Mouse (Mus musculus): ENCODE measurements at regions not wholly inside any gene's neighbourhood (a gene's known extent, or its start where the extent isn't known, plus 50 kb on each side); places are given as distances from the start of the nearest gene placed in this dataset.

DNA sequence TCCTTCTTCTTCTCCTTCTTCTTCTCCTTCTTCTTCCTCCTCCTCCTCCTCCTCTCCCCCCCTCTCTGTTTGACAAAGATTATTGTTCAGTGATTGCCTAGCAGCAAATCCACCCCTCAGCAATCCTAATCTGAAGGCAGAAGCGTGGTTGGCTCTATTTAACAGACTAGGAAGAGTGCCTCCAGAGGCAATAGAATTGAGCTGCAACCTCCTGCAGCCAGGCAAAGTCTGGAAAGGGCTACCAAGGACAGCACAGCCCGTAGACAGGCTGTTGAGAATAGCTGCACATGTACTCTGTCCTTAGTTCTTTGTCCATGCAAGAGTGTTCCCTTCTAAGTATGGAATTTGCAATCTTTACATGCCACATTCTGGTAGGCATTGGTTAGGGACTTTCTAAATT lies 78.5 kb upstream of the Trib2 start:
- no peak for TF ChIP-seq CTCF (IDR thresholded peaks at IDR 0.05; ENCODE audit: borderline replicate concordance, insufficient read depth, low read depth, low read length)
- no peak for TF ChIP-seq POLR2A (IDR thresholded peaks at IDR 0.05; ENCODE audit: borderline replicate concordance, insufficient read depth, low read length)
